Mouse (Mus musculus) layer of hippocampus, adult 18-20 months (tissue): ENCODE data around the gene Ackr2. TPM values are rescaled to one million over a fixed set of nuclear protein-coding genes. Genes with fewer than 3 reads are reported as not detected.
A peak's percentile ranks its signal among the peaks of the same experiment; 100 is the strongest.

Source experiments
- DNase-seq, 2 experiments: peaks; one replicate each; pipeline ENCODE4 v3.0.0; 2022; ENCODE audit warnings: low spot score in 2 of 2
- long read RNA-seq: library from polyadenylated mRNA; stranded (forward); transcript quantifications from one replicate; pipeline ENCODE4 v2.0.0, GENCODE M21; 2021
- total RNA-seq, 2 experiments: library from RNA; stranded (reverse); gene quantifications; 2 replicates each; pipeline ENCODE4 v1.2.3; 2021

Ackr2 gene
- 1 to 10 TPM; 1.4 to 2.4 TPM for total RNA-seq
- long read RNA-seq: 0 reads

- no peak for DNase-seq
These were observed at the start of gene Ackr2 for GRCm38 (mm10) chr9:121898245-121898644. Ackr2 (plus strand) TSS chr9:121898355.

- no peak for DNase-seq
These were observed 43.9 kb upstream of the Ackr2 start for GRCm38 (mm10) chr9:121854246-121854645.

- no peak for DNase-seq
These were observed 41.3 kb upstream of the Ackr2 start for GRCm38 (mm10) chr9:121856649-121857416.

- DNase-seq: peak; percentile 97 to 98
These were observed 40.5 kb upstream of the Ackr2 start for GRCm38 (mm10) chr9:121857474-121858152.

DNA sequence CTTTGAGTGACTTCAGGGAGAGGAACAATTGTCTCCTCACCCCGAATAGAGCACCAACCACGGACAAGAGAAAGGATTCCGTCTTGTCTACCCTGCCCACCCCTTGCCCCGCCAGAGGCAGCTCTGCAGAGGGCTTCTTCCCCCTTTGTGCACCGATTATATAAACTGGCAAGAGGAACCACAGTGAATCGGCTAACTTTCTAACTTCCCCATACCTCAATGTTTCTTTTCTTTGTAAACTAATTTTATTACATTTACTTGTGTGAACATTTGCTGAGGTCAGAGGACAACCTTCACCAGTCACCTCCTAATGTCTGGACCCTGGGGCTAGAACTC lies 40.0 kb upstream of the Ackr2 start, which contains the start of gene Higd1a:
TSS of gene Higd1a (minus strand) at position 210 of the 336 bp plus-strand sequence.
- DNase-seq: no peak

DNA sequence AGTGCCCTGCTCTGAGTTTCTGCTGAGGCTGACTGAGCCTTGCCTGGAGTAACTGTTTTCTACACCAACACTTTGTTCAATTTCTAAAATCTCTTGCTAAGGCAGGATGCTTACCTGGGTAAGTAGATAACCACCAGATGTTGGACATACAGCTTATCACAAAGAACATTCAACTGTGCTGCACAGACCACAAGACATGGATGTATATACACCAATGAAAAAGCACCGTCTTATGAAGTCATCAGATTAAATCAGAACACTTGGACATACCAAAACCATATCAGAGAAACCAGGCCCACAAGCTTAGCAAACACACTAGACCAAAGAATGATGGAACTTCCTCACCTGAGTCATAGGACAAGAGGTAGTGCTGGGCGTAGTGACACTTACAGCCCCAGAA lies 38.8 kb upstream of the Ackr2 start:
- DNase-seq: no peak

DNA sequence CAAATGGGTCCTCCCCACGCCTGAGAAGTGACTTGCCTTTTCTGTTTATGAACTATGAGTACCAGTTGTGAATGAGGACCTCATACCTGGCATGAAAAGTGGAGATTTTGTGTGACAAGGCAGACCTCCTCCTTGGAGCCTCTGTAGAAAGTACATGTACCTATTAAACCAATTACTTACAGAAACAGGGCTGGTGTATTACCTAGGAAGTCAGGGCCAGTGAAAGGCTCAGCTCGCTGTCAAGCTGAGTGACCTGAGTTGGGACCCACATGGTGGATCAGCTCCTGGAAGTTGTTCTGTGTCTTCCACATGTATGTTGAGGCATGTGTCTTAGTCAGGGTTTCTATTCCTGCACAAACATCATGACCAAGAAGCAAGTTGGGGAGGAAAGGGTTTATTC lies 37.2 kb upstream of the Ackr2 start:
- DNase-seq: no peak

GRCm38 (mm10) chr9:121864837-121865236 lies 33.3 kb upstream of the Ackr2 start:
- no peak for DNase-seq

GRCm38 (mm10) chr9:121865425-121866008 lies 32.6 kb upstream of the Ackr2 start:
- DNase-seq: no peak

- no peak for DNase-seq
These were observed 30.5 kb upstream of the Ackr2 start for GRCm38 (mm10) chr9:121867632-121868031.

DNA sequence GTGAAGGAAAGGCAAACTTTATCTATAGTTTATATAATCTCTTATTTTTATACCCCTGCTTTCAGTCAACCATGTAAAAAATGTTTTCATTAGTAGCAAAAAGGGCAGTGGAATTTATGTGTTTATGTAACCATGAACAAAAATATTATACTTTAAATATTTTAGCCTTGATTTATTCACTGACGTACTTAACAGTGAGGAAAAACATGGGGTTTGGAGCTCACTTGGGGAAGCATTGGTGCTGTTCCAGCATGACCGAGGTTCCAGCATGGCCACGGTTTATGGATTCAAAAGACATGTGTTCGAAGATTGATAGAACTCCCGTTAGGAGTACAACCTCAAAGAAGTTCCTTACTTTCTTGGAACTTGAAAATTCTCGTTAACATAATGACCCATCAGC lies 29.9 kb upstream of the Ackr2 start:
- DNase-seq: no peak

DNA sequence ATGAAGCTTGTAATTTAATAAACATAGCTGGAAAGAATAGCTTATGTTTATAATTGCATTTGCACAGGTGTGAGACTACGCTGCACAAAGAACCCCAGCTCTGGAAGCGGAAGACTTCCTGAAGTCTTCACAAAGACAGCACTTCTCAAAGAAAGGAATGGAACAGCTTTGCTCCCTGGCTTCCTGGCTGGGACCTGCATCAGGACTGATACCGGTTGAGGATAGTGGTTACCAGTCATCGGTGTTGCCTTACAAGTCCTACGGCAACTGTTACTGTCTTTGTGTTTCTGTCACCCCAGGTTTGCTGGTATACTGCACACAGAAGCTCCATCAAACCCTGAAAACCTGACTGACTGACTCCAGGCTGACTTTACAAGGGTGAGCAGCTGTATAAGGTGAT lies 28.7 kb upstream of the Ackr2 start:
- DNase-seq: no peak

- DNase-seq: no peak
These were observed 28.1 kb upstream of the Ackr2 start for GRCm38 (mm10) chr9:121869973-121870515.

- DNase-seq: no peak
These were observed 26.0 kb upstream of the Ackr2 start for GRCm38 (mm10) chr9:121872062-121872683.

- DNase-seq: no peak
These were observed 24.6 kb upstream of the Ackr2 start for GRCm38 (mm10) chr9:121873578-121873977.

GRCm38 (mm10) chr9:121877052-121877740 lies 21.0 kb upstream of the Ackr2 start:
- peak; percentile 54 to 87 for DNase-seq

GRCm38 (mm10) chr9:121880840-121881239 lies 17.3 kb upstream of the Ackr2 start:
- DNase-seq: peak in 1 of 2 experiments; percentile 82

DNA sequence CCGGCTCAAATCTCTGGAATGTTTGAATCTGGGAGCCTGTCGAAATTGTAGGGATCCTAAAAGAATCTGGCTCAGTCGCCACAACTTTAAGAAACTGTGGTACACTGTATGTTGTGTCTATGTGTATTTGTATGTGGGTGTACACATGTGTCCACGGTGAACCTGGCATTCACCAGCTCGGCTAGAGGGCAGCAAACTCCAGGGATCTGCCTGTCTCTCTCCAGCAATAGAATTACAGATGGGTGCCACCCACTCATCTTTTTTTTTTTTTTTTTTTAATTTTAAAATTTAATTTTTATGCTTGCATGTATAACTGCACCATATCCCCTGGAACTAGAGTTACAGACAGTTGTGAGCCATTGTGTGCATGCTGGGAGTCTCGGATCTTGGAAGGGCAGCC lies 16.9 kb upstream of the Ackr2 start:
- DNase-seq: peak in 1 of 2 experiments; percentile 68

GRCm38 (mm10) chr9:121882015-121882457 lies 16.1 kb upstream of the Ackr2 start:
- no peak for DNase-seq

- no peak for DNase-seq
These were observed 8.2 kb upstream of the Ackr2 start for GRCm38 (mm10) chr9:121889927-121890440.
